Mouse (Mus musculus) macrophage (primary cell): ENCODE results near the gene Tubg2. TPM values are rescaled to one million over a fixed set of nuclear protein-coding genes. Genes with fewer than 3 reads are reported as not detected.

Experiments
- H3K27ac ChIP-seq: fragments of 350-480 bp; formaldehyde crosslinking; 2 replicates; pipeline ENCODE4 v1.9.0; 2021
- H3K36me3 ChIP-seq: fragments of 350-480 bp; formaldehyde crosslinking; 2 replicates; pipeline ENCODE4 v1.9.0; 2021; ENCODE audit errors: inconsistent target
- H3K4me3 ChIP-seq: fragments of 350-480 bp; formaldehyde crosslinking; 2 replicates; pipeline ENCODE4 v1.9.0; 2021; ENCODE audit errors: inconsistent target
- H3K79me2 ChIP-seq: fragments of 350-480 bp; formaldehyde crosslinking; 2 replicates; pipeline ENCODE4 v1.9.0; 2021; ENCODE audit errors: inconsistent target
- WGBS: methylation state at CpG from one replicate; pipeline ENCODE4 v1.1.7; 2026; ENCODE audit warnings: inconsistent platforms; ENCODE audit not compliant: missing documents; 5-methylcytosine and 5-hydroxymethylcytosine counted together
- polyA plus RNA-seq: library from polyadenylated mRNA; stranded (reverse); fragments of 250-400 nt; gene quantifications from 3 replicates; pipeline ENCODE4 v1.2.4, GENCODE M21; 2018; ENCODE audit warnings: inconsistent platforms

The Tubg2 gene
- polyA plus RNA-seq, 1 experiment from 2014 or later: 0.13 TPM

GRCm38 (mm10) chr11:101128996-101129577, 26.6 kb upstream of the Tubg2 start:
- no peaks in the 10 kb centered on the region for H3K79me2 ChIP-seq
- no peak overlapping the region for H3K27ac ChIP-seq
- H3K36me3 ChIP-seq: peaks cover 14% of the 10 kb centered on the region; the same call in 1 of the 2 replicates
- no peak overlapping the region for H3K4me3 ChIP-seq
- 87% methylated on average over 11 of the region's 11 CpGs for WGBS

- WGBS: 65% methylated on average over 17 of the region's 18 CpGs
- Histone ChIP-seq H3K36me3 (peaks cover 14% of the 10 kb centered on the region; the same call in 1 of the 2 replicates), H3K4me3 (no peak overlapping the region), H3K79me2 (no peaks in the 10 kb centered on the region), H3K27ac (no peak overlapping the region)
Measured at GRCm38 (mm10) chr11:101130056-101130756, 25.5 kb upstream of the Tubg2 start.

GRCm38 (mm10) chr11:101131187-101131586, 24.5 kb upstream of the Tubg2 start:
- 93% methylated on average over 2 of the region's 2 CpGs for WGBS
- no peak overlapping the region for H3K4me3 ChIP-seq
- no peak overlapping the region for H3K27ac ChIP-seq
- peaks cover 5% of the 10 kb centered on the region; the same call in 1 of the 2 replicates for H3K36me3 ChIP-seq
- H3K79me2 ChIP-seq: no peaks in the 10 kb centered on the region

- H3K79me2 ChIP-seq: no peaks in the 10 kb centered on the region
- H3K36me3 ChIP-seq: no peaks in the 10 kb centered on the region
- H3K4me3 ChIP-seq: no peak overlapping the region
- H3K27ac ChIP-seq: no peak overlapping the region
- 88% methylated on average over 6 of the region's 6 CpGs for WGBS
Measured at GRCm38 (mm10) chr11:101131701-101132100, 24.0 kb upstream of the Tubg2 start.

GRCm38 (mm10) chr11:101133037-101133436, 22.7 kb upstream of the Tubg2 start:
- Histone ChIP-seq H3K36me3 (no peaks in the 10 kb centered on the region), H3K27ac (no peak overlapping the region)
- 33% methylated on average over 10 of the region's 12 CpGs for WGBS

GRCm38 (mm10) chr11:101134217-101134865, 21.4 kb upstream of the Tubg2 start:
- WGBS: 93% methylated on average over 13 of the region's 13 CpGs
- Histone ChIP-seq H3K27ac (no peak overlapping the region), H3K4me3 (no peak overlapping the region), H3K36me3 (no peaks in the 10 kb centered on the region), H3K79me2 (no peaks in the 10 kb centered on the region)

More at GRCm38 (mm10) chr11:101133037-101133436, 22.7 kb upstream of the Tubg2 start:
- Histone ChIP-seq H3K79me2 (no peaks in the 10 kb centered on the region), H3K4me3 (no peak overlapping the region)

- no peak overlapping the region for H3K27ac ChIP-seq
- no peak overlapping the region for H3K4me3 ChIP-seq
- H3K36me3 ChIP-seq: no peaks in the 10 kb centered on the region
- no peaks in the 10 kb centered on the region for H3K79me2 ChIP-seq
- WGBS: 93% methylated on average over 7 of the region's 7 CpGs
Measured at GRCm38 (mm10) chr11:101137000-101137399, 18.7 kb upstream of the Tubg2 start.

GRCm38 (mm10) chr11:101138536-101139181, 17.0 kb upstream of the Tubg2 start:
- WGBS: 17% methylated on average over 12 of the region's 15 CpGs
- Histone ChIP-seq H3K79me2 (no peaks in the 10 kb centered on the region), H3K36me3 (no peaks in the 10 kb centered on the region), H3K4me3 (no peak overlapping the region), H3K27ac (no peak overlapping the region)

GRCm38 (mm10) chr11:101140164-101140819, 15.4 kb upstream of the Tubg2 start:
- Histone ChIP-seq H3K36me3 (no peaks in the 10 kb centered on the region), H3K27ac (no peak overlapping the region), H3K4me3 (no peak overlapping the region), H3K79me2 (no peaks in the 10 kb centered on the region)
- WGBS: 19% methylated on average over 18 of the region's 27 CpGs

GRCm38 (mm10) chr11:101141088-101141487, 14.6 kb upstream of the Tubg2 start:
- H3K36me3 ChIP-seq: no peaks in the 10 kb centered on the region
- no peaks in the 10 kb centered on the region for H3K79me2 ChIP-seq
- WGBS: 91% methylated on average over 4 of the region's 8 CpGs
- H3K4me3 ChIP-seq: no peak overlapping the region
- H3K27ac ChIP-seq: no peak overlapping the region

GRCm38 (mm10) chr11:101142215-101142967, 13.3 kb upstream of the Tubg2 start:
- WGBS: 92% methylated on average over 10 of the region's 10 CpGs
- Histone ChIP-seq H3K4me3 (no peak overlapping the region), H3K36me3 (no peaks in the 10 kb centered on the region), H3K27ac (no peak overlapping the region), H3K79me2 (no peaks in the 10 kb centered on the region)

GRCm38 (mm10) chr11:101143338-101144225, 12.1 kb upstream of the Tubg2 start:
- 0% methylated on average over 15 of the region's 19 CpGs for WGBS
- no peaks in the 10 kb centered on the region for H3K79me2 ChIP-seq
- 0 out of 2 replicates have a peak overlapping the region, but pooled peaks have one; percentile 22 for H3K27ac ChIP-seq
- no peaks in the 10 kb centered on the region for H3K36me3 ChIP-seq
- peak overlapping the region; percentile 24 for H3K4me3 ChIP-seq

- Histone ChIP-seq H3K36me3 (no peaks in the 10 kb centered on the region), H3K4me3 (no peak overlapping the region), H3K79me2 (no peaks in the 10 kb centered on the region), H3K27ac (no peak overlapping the region)
- 82% methylated on average over 6 of the region's 10 CpGs for WGBS
Measured at GRCm38 (mm10) chr11:101146377-101146776, 9.3 kb upstream of the Tubg2 start.
